Mouse (Mus musculus) spleen, adult 2 months (tissue): ENCODE data around the gene Fry.

Experiments used
- CTCF ChIP-seq: fragments of 200-500 bp; IDR thresholded peaks from 2 replicates; pipeline ENCODE4 v1.5.1; 2011; ENCODE audit warnings: mild to moderate bottlenecking, inconsistent platforms; ENCODE audit not compliant: insufficient read depth, insufficient read length, insufficient replicate concordance; ENCODE audit errors: extremely low read depth
- POLR2A ChIP-seq: fragments of 200-500 bp; IDR thresholded peaks from 2 replicates; pipeline ENCODE4 v1.6.1; 2011; ENCODE audit warnings: low read depth, low read length, inconsistent platforms

- TF ChIP-seq CTCF (no peak), POLR2A (no peak)
Observed at GRCm38 (mm10) chr5:150364621-150365020, 246.2 kb downstream of the Fry start.
